Mouse (Mus musculus) layer of hippocampus, adult 6 months (tissue): ENCODE data around the gene Kantr. TPM values are rescaled to one million over a fixed set of nuclear protein-coding genes. Genes with fewer than 3 reads are reported as not detected.

Experiments
- long read RNA-seq, 2 experiments: library from polyadenylated mRNA; unstranded; transcript quantifications; one replicate each; pipeline ENCODE4 v2.0.0; 2019 to 2020
- polyA plus RNA-seq: library from polyadenylated mRNA; unstranded; fragments of <200 nt; fragmentation: Nextera tagmentation; gene quantifications from 2 replicates; pipeline ENCODE4 v1.2.3, GENCODE M21; 2021

Gene Kantr
- 37.6 and 38.2 TPM in 2 replicates for polyA plus RNA-seq
- long read RNA-seq, experiment 1, full-length matches to known transcripts = 12 of 22 reads
- long read RNA-seq, experiment 1, partial matches to known transcripts = 0 of 22 reads
- long read RNA-seq, experiment 1, other reads (novel, unspliced or antisense) = 10 of 22 reads
- long read RNA-seq, experiment 2, full-length matches to known transcripts = 25 of 33 reads
- long read RNA-seq, experiment 2, partial matches to known transcripts = 2 of 33 reads
- long read RNA-seq, experiment 2, other reads (novel, unspliced or antisense) = 6 of 33 reads

DNA sequence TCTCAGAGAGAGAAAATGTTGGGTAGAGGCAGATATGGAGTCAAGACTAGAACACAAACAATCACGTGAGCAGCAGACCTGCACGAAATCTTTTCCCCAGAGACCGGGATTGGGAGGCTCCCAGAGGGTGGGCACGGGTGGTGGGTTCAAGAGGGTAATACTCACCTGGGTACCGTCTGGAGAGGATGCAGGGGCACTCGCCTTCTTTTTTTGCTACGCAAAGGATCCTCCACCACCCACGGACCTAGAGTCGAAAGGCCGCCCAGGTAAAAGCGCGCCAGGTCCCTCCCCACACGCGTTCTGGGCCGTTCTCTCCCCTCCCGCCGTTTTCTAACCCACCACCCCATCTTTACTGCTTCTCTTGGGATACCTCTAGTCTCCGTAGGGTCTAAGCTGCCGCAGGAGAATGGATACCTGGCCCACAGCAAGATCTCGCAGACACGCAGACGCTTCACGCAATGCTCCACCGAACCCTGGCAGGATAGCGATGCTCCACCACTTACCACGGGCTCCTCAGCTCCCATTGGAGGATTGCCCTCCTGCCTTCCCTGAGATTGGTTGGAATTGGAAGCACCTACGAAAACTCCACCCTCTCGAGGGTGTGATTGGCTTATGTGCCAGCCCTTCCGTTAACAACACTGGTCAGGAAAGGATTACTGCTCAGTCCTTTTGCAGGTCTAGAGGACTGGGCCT lies at the start of gene Kantr:
Gene Kantr (minus strand): TSS at position 500 of the 693 bp plus-strand sequence.

DNA sequence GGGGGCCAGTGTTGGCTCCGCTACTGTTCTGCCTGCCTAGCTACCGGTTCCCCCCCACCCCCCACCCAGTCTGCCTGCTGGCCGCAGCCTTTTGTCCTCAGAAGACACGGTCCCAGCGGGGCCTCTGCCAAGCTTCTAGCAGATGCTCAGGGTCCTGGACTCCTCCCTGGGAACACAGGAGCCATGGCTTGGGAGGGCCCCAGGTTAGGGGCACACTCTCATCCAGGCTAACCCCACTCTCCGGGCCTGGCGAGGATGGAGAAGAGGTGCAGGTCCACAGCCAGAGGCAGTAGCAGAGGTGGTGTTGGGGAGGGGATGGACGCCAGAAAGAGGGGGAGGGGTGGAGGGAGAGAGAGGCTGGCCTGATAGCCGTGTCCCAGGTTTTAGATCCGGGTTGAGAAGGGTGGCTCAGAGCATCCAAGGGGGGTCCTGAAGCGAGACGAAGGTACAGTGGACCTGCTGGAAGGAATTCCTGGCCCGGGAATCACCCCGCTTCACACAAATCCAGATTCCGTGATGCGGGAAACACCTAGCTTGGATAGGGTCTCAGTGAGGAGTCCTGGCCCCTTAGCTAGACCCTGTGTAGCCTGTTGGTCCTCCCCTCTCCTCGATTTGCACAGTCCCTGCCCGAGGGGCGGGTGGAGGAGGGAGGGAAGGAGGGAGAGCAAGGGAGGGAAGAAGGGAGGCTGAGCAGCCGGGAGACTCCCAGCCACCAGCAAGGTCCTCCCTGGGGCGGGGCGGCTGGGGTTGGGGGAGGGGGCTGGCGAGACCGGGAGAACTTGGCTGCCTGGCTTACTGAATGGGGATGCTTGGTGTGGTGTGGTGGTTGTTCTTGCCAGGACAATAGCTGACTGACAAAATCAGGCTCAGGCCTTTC lies 41.3 kb upstream of the Kantr start, which contains the start of gene Gpr173:
Gene Gpr173 (minus strand): TSS at position 308 of the 877 bp plus-strand sequence.

DNA sequence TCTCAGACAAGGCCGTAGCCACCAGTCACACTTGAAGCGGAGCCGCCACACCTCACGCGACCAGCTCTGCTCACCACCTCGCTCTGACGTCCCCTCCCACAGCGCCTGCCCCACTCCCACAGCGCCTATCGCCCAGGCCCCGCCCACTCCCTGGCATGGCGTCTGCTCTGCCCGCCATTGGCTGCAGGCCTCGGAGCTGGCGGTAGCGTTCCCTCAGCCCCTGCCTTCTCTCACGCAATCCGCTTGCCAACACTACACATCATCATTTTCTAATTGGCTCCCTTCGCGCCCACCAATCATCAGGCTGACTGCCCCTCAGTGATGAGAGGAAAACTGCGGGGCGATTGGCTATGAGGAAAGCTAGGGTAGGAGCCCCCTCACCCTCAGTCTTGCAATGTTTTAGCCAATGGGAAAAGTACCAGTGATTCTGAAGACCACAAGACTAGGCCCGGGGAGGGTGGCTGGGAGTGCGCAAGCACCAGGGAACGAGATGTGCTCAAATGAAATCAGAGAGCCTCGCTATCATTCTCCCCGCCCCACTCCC lies 15.1 kb upstream of the Kantr start, which contains the start of gene Tspyl2:
Gene Tspyl2 (minus strand): TSS at position 68 of the 544 bp plus-strand sequence.

Other genes with a start within 250 kb of the Kantr start
- gene Iqsec2, start 183.2 kb downstream of the Kantr start, polyA plus RNA-seq = 9.8 and 10.0 TPM in 2 replicates
- gene Kdm5c, start 94.5 kb downstream of the Kantr start, polyA plus RNA-seq = 12.8 and 13.4 TPM in 2 replicates
- 8.2 and 8.4 TPM in 2 replicates for gene Tspyl2, start 14.9 kb upstream of the Kantr start, polyA plus RNA-seq
- gene Gpr173, start 41.2 kb upstream of the Kantr start, polyA plus RNA-seq = 2.6 and 2.7 TPM in 2 replicates
- gene Cldn34a, start 235.8 kb upstream of the Kantr start, polyA plus RNA-seq = not detected in 2 replicates